Mouse (Mus musculus): ENCODE results near the gene Slc17a9.

DNA sequence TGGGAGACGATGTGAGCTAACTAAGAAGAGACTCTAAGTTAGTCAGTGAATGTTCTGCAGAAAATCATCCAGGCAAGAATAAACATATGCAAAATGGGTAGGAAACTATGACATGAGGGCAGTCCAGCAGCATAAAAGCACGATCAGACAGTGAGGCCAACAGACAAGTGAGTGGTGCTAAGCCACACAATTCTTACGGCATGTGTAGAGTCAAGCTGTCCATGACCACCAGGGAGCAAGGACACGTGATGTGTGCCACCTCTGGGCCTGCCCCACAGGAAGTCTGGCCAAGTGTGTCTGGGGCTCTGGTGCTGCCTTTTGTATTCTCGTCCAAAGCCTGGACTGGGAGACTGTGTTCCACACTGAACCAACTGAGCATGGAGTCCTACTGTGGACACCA, 35.2 kb upstream of the Slc17a9 start:
- TF ChIP-seq MYB (IDR thresholded peaks at IDR 0.05; ENCODE audit: low read depth, low read length) (no peak), RCOR1 (IDR thresholded peaks at IDR 0.05; ENCODE audit: low read depth, low read length) (no peak), POLR2AphosphoS2 (IDR thresholded peaks at IDR 0.05; ENCODE audit: low read length) (no peak), ZMIZ1 (IDR thresholded peaks at IDR 0.05; ENCODE audit: low read depth, low read length) (no peak), TBP (IDR thresholded peaks at IDR 0.05; ENCODE audit: low read depth, low read length) (no peak), POLR2A (IDR thresholded peaks at IDR 0.05; ENCODE audit: control insufficient read depth in 1 of 2, insufficient read depth in 1 of 2, low read depth in 1 of 2, low read length in 2 of 2, poor library complexity in 1 of 2) (no peak), CTCF (IDR thresholded peaks at IDR 0.05 in 2 of 3, conservative IDR thresholded peaks at IDR 0.05 in 1 of 3; ENCODE audit: control insufficient read depth in 1 of 3, insufficient read depth in 1 of 3, low read depth in 2 of 3, low read length in 3 of 3, poor library complexity in 1 of 3, severe bottlenecking in 1 of 3) (no peak), MAFK (IDR thresholded peaks at IDR 0.05; ENCODE audit: borderline replicate concordance, low read depth, low read length) (no peak), GABPA (IDR thresholded peaks at IDR 0.05; ENCODE audit: low read depth, low read length) (no peak), POLR2AphosphoS5 (IDR thresholded peaks at IDR 0.05; ENCODE audit: borderline replicate concordance, low read depth, low read length) (no peak), USF1 (IDR thresholded peaks at IDR 0.05; ENCODE audit: low read depth, low read length) (no peak), UBTF (IDR thresholded peaks at IDR 0.05; ENCODE audit: borderline replicate concordance, insufficient read depth, low read depth, low read length) (no peak)

Data from MEL (cell line).